Mouse (Mus musculus) midbrain, embryonic 11.5 days (tissue): ENCODE measurements around the gene Rcc1. TPM values are rescaled to one million over a fixed set of nuclear protein-coding genes. Genes with fewer than 3 reads are reported as not detected.

Experiments used
- ATAC-seq: fragments of 200-750 bp; cut with Nextera tagmentation; 2 replicates; pipeline ENCODE4 v1.8.0; 2017; ENCODE audit warnings: moderate TSS enrichment, moderate library complexity; ENCODE audit not compliant: low FRiP score
- DNase-seq: peaks from one replicate; pipeline ENCODE4 v3.0.0; 2015; ENCODE audit warnings: low spot score; ENCODE audit errors: missing footprints
- H3K27ac ChIP-seq: fragments of 300-500 bp; sonication (generic); 2 replicates; pipeline ENCODE4 v1.5.1; 2014; ENCODE audit warnings: low read depth, low read length
- H3K27me3 ChIP-seq: fragments of 300-500 bp; sonication (generic); 2 replicates; pipeline ENCODE4 v1.6.1; 2014; ENCODE audit warnings: mild to moderate bottlenecking, low read length, moderate library complexity, mixed read lengths; ENCODE audit not compliant: control insufficient read depth, insufficient read depth
- H3K36me3 ChIP-seq: fragments of 300-500 bp; sonication (generic); 2 replicates; pipeline ENCODE4 v1.6.1; 2014; ENCODE audit warnings: mild to moderate bottlenecking, low read length, moderate library complexity, mixed read lengths; ENCODE audit not compliant: control insufficient read depth, insufficient read depth
- H3K4me1 ChIP-seq: fragments of 300-500 bp; sonication (generic); 2 replicates; pipeline ENCODE4 v1.6.1; 2014; ENCODE audit warnings: low read length; ENCODE audit not compliant: control insufficient read depth, insufficient read depth
- H3K4me2 ChIP-seq: fragments of 300-500 bp; sonication (generic); 2 replicates; pipeline ENCODE4 v1.6.1; 2014; ENCODE audit warnings: mild to moderate bottlenecking, moderate library complexity
- H3K4me3 ChIP-seq: fragments of 300-500 bp; sonication (generic); 2 replicates; pipeline ENCODE4 v1.5.1; 2014; ENCODE audit warnings: low read depth, low read length
- H3K9ac ChIP-seq: fragments of 300-500 bp; sonication (generic); 2 replicates; pipeline ENCODE4 v1.6.1; 2014; ENCODE audit warnings: low read length
- H3K9me3 ChIP-seq: fragments of 300-500 bp; sonication (generic); 2 replicates; pipeline ENCODE4 v1.6.1; 2016; ENCODE audit warnings: low read length; ENCODE audit not compliant: control insufficient read depth
- WGBS: fragments of 180-500 bp; shearing (Covaris S2); extraction: QIAGEN DNeasy Blood & Tissue Kit; methylation state at CpG from one replicate; pipeline ENCODE4 v1.1.7; 2014; 5-methylcytosine and 5-hydroxymethylcytosine counted together
- polyA plus RNA-seq: library from polyadenylated mRNA; unstranded; fragments of >200 nt; fragmentation: Nextera tagmentation; extraction: Ambion mirVana; gene quantifications from 2 replicates; pipeline ENCODE4 v1.2.1, GENCODE M21; 2014

The Rcc1 gene
- polyA plus RNA-seq, 1 experiment from 2014 or later: 70.3 TPM

GRCm38 (mm10) chr4:132386846-132387245 lies 33.4 kb upstream of the Rcc1 start:
- WGBS: 97% methylated on average over 7 of the region's 7 CpGs
- no peak overlapping the region for H3K9ac ChIP-seq
- H3K27ac ChIP-seq: no peak overlapping the region
- DNase-seq (no peak), ATAC-seq (no peak)
- no peaks in the 10 kb centered on the region for H3K4me1 ChIP-seq
- H3K4me2 ChIP-seq: no peak overlapping the region
- no peaks in the 10 kb centered on the region for H3K36me3 ChIP-seq
- H3K9me3 ChIP-seq: no peaks in the 10 kb centered on the region
- no peak overlapping the region for H3K4me3 ChIP-seq
- no peaks in the 10 kb centered on the region for H3K27me3 ChIP-seq

- H3K4me1 ChIP-seq: no peaks in the 10 kb centered on the region
- H3K9ac ChIP-seq: no peak overlapping the region
- H3K36me3 ChIP-seq: no peaks in the 10 kb centered on the region
- no peak overlapping the region for H3K27ac ChIP-seq
- no peak overlapping the region for H3K4me3 ChIP-seq
- H3K4me2 ChIP-seq: no peak overlapping the region
- no peaks in the 10 kb centered on the region for H3K27me3 ChIP-seq
- DNase-seq: peak; percentile 53
- no peak for ATAC-seq
- WGBS: 90% methylated on average over 8 of the region's 8 CpGs
- no peaks in the 10 kb centered on the region for H3K9me3 ChIP-seq
Measured at GRCm38 (mm10) chr4:132385771-132386410, 32.5 kb upstream of the Rcc1 start.

GRCm38 (mm10) chr4:132383455-132383854 lies 30.1 kb upstream of the Rcc1 start:
- ATAC-seq (no peak), DNase-seq (peak; percentile 2)
- H3K4me2 ChIP-seq: no peak overlapping the region
- H3K4me1 ChIP-seq: no peaks in the 10 kb centered on the region
- no peaks in the 10 kb centered on the region for H3K27me3 ChIP-seq
- no peak overlapping the region for H3K27ac ChIP-seq
- H3K9ac ChIP-seq: no peak overlapping the region
- no peaks in the 10 kb centered on the region for H3K9me3 ChIP-seq
- no peak overlapping the region for H3K4me3 ChIP-seq
- no peaks in the 10 kb centered on the region for H3K36me3 ChIP-seq
- WGBS: 85% methylated on average over 3 of the region's 3 CpGs

DNA sequence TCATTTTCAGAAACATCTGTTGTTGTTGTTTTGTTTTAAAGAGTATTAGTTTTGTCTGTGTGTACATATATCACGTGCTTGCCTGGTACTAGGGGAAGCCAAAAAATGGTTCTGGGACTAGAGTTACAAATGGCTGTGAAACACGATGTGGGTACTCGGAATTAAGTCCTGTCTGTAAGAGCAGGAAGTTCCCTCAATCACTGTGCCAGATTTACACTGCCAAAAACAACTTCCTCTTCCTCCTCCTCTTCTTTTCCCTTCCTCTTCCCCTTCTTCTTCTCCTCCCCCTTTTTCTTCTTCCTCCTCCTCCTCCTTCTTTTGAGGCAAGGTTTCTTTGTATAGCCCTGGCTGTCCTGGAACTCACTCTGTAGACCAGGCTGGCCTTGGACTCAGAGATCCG lies 28.9 kb upstream of the Rcc1 start:
- Histone ChIP-seq H3K27ac (no peak overlapping the region), H3K4me1 (no peaks in the 10 kb centered on the region), H3K27me3 (no peaks in the 10 kb centered on the region), H3K4me2 (no peak overlapping the region), H3K9me3 (no peaks in the 10 kb centered on the region), H3K4me3 (no peak overlapping the region), H3K9ac (no peak overlapping the region), H3K36me3 (peaks cover 4% of the 10 kb centered on the region)
- DNase-seq: no peak
- no peak for ATAC-seq
- WGBS: 94% methylated on average over 4 of the region's 4 CpGs

GRCm38 (mm10) chr4:132380965-132381616 lies 27.7 kb upstream of the Rcc1 start:
- no peaks in the 10 kb centered on the region for H3K27me3 ChIP-seq
- ATAC-seq (no peak), DNase-seq (peak; percentile 66)
- no peak overlapping the region for H3K4me3 ChIP-seq
- 96% methylated on average over 2 of the region's 2 CpGs for WGBS
- H3K36me3 ChIP-seq: peaks cover 7% of the 10 kb centered on the region
- no peaks in the 10 kb centered on the region for H3K9me3 ChIP-seq
- H3K27ac ChIP-seq: no peak overlapping the region
- H3K9ac ChIP-seq: no peak overlapping the region
- no peak overlapping the region for H3K4me2 ChIP-seq
- no peaks in the 10 kb centered on the region for H3K4me1 ChIP-seq

GRCm38 (mm10) chr4:132373820-132374219 lies 20.4 kb upstream of the Rcc1 start:
- no peaks in the 10 kb centered on the region for H3K9me3 ChIP-seq
- no peak for ATAC-seq
- H3K27ac ChIP-seq: no peak overlapping the region
- peaks cover 16% of the 10 kb centered on the region for H3K36me3 ChIP-seq
- H3K4me2 ChIP-seq: no peak overlapping the region
- no peaks in the 10 kb centered on the region for H3K27me3 ChIP-seq
- no peaks in the 10 kb centered on the region for H3K4me1 ChIP-seq
- no peak overlapping the region for H3K4me3 ChIP-seq
- peak; percentile 56 for DNase-seq
- H3K9ac ChIP-seq: no peak overlapping the region
- 97% methylated on average over 1 of the region's 1 CpGs for WGBS

- H3K4me2 ChIP-seq: no peak overlapping the region
- H3K9me3 ChIP-seq: no peaks in the 10 kb centered on the region
- DNase-seq (peak; percentile 53), ATAC-seq (no peak)
- no peaks in the 10 kb centered on the region for H3K27me3 ChIP-seq
- WGBS: 84% methylated on average over 8 of the region's 8 CpGs
- H3K4me1 ChIP-seq: no peaks in the 10 kb centered on the region
- no peak overlapping the region for H3K4me3 ChIP-seq
- no peak overlapping the region for H3K9ac ChIP-seq
- H3K36me3 ChIP-seq: peaks cover 16% of the 10 kb centered on the region
- no peak overlapping the region for H3K27ac ChIP-seq
Measured at GRCm38 (mm10) chr4:132369953-132370750, 16.7 kb upstream of the Rcc1 start.

DNA sequence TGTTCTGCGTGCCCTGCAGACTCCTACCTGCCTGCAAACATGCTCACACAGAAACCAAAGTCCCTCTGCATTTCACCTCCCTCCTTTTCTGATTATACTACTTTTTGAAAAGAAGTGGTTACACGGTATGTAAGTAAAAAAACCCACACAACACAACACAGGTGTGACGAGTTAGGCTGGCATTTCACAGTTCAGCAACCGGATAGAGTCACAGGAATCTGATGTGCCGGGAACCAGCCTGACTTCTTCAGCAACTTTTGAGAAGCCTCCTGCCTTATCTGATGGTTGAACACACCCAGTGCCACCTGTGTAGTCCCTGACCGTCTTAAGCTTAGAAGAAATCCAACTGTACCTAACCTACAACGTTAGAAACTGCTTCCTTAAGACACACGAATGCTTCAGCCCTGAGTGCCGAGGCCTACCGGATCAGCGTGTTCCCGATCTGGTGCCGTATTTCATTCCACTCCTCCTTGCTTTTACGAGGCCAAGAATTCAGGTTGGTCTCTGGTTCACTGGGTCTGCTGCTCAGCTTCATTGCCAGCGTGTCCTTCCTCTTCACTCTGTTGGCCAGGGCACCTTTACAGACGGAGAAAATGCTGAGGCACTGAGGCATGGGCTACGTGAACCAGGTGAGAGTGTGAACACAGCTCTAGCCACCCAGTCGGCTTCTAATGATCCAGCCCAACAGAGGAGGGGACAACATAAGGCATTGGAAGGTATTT lies 14.2 kb upstream of the Rcc1 start:
- peak; percentile 77 for DNase-seq
- Histone ChIP-seq H3K36me3 (peaks cover 21% of the 10 kb centered on the region), H3K27ac (no peak overlapping the region), H3K9ac (no peak overlapping the region), H3K27me3 (no peaks in the 10 kb centered on the region), H3K4me3 (no peak overlapping the region), H3K4me2 (no peak overlapping the region), H3K9me3 (no peaks in the 10 kb centered on the region), H3K4me1 (no peaks in the 10 kb centered on the region)
- ATAC-seq: no peak
- WGBS: 92% methylated on average over 18 of the region's 18 CpGs
